In the genomic region with DNA sequence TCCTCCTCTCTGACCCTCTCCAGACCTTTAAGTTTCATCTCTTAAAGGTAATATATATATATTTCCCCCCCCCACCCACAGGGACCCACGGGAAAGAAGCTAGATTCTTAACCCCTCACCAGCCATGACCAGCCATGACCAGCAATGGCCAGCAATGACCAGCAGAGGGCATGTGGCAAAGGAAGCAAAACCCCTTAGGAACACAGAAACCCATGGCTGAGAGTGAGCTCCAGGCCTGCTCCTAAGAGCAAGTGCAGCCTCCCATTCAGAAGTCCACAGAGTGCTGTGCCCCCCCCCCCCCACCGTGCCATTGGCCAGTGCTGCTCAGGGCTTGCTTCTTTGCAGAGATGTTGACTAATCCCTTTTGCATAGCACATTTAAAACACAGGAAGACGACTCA, we compare ENCODE assay signal across 8 mouse cellular contexts.
DNase-seq lines count a peak whose midpoint lies in the region; ATAC-seq and TF ChIP-seq lines count a peak whose summit lies in the region.

No protein-coding gene starts in this region.

- TF ChIP-seq POLR2A in ES-Bruce4 (IDR thresholded peaks at IDR 0.05; ENCODE audit: insufficient read depth, low read length) = no peak

- no peak overlapping the region for H3K27ac ChIP-seq in heart, embryonic 11.5 days (ENCODE audit: low read depth, low read length)
- no peak overlapping the region for H3K27ac ChIP-seq in ES-Bruce4 (ENCODE audit: insufficient read depth, low read length)
- no peak overlapping the region for H3K27ac ChIP-seq in layer of hippocampus, adult 2 months

- WGBS in heart, embryonic 11.5 days (ENCODE audit: insufficient replicate concordance) = 28% methylated on average over 3 of the region's 3 CpGs

- H3K4me1 ChIP-seq in heart, embryonic 11.5 days (ENCODE audit: control insufficient read depth, insufficient read depth, low read length) = peaks cover 41% of the 10 kb centered on the region
- no peaks in the 10 kb centered on the region for H3K4me1 ChIP-seq in ES-Bruce4 (ENCODE audit: control insufficient read depth, insufficient read depth, low read length)

- H3K9me3 ChIP-seq in heart, embryonic 11.5 days (replicated peaks; ENCODE audit: control insufficient read depth, low read length) = no peaks in the 10 kb centered on the region
- no peaks in the 10 kb centered on the region for H3K9me3 ChIP-seq in ES-Bruce4 (replicated peaks; ENCODE audit: control insufficient read depth, insufficient read depth, low read length, poor library complexity, severe bottlenecking)

- H3K4me3 ChIP-seq in heart, embryonic 11.5 days (ENCODE audit: low read depth, low read length) = no peak overlapping the region
- H3K4me3 ChIP-seq in ES-Bruce4 (ENCODE audit: low read depth, low read length) = no peak overlapping the region
- no peak overlapping the region for H3K4me3 ChIP-seq in layer of hippocampus, adult 2 months

- TF ChIP-seq EP300 in ES-Bruce4 (IDR thresholded peaks at IDR 0.05; ENCODE audit: insufficient read depth, low read depth, low read length) = no peak

- H3K27me3 ChIP-seq in heart, embryonic 11.5 days (ENCODE audit: control insufficient read depth, insufficient read depth, low read length) = no peaks in the 10 kb centered on the region
- H3K27me3 ChIP-seq in ES-Bruce4 (ENCODE audit: control insufficient read depth, insufficient read depth, low read length, poor library complexity, severe bottlenecking) = no peaks in the 10 kb centered on the region

- peak; percentile 33 to 72 for DNase-seq in heart, adult 18-20 months
- DNase-seq in cerebellum, adult 8-10 months = peak; percentile 33
- peak; percentile 37 to 51 for DNase-seq in frontal cortex, postnatal 36 days (ENCODE audit: low spot score in 2 of 2)
- peak; percentile 17 to 67 for DNase-seq in layer of hippocampus, adult 2 months (ENCODE audit: low spot score in 2 of 2)
- peak; percentile 60 for DNase-seq in mesoderm, embryonic 11.5 days (ENCODE audit: low read depth, low spot score)
- peak; percentile 50 for DNase-seq in thymus, postnatal 0 days (ENCODE audit: low spot score)

- no peaks in the 10 kb centered on the region for H3K36me3 ChIP-seq in heart, embryonic 11.5 days (ENCODE audit: control insufficient read depth, insufficient read depth, low read length)
- no peaks in the 10 kb centered on the region for H3K36me3 ChIP-seq in ES-Bruce4 (ENCODE audit: control insufficient read depth, insufficient read depth, low read length, poor library complexity, severe bottlenecking)

- no peak for ATAC-seq in heart, embryonic 11.5 days (replicated peaks; ENCODE audit: insufficient number of reproducible peaks, low FRiP score, low TSS enrichment)

- no peak overlapping the region for H3K9ac ChIP-seq in heart, embryonic 11.5 days (ENCODE audit: low read depth, low read length)
- H3K9ac ChIP-seq in ES-Bruce4 (ENCODE audit: low read depth, poor library complexity, severe bottlenecking) = no peak overlapping the region

- no peak overlapping the region for H3K4me2 ChIP-seq in heart, embryonic 11.5 days

- peak; percentile 60 for TF ChIP-seq CTCF in ES-Bruce4 (IDR thresholded peaks at IDR 0.05; ENCODE audit: low read depth, low read length)
- TF ChIP-seq CTCF in layer of hippocampus, adult 2 months (conservative IDR thresholded peaks at IDR 0.05) = peak; percentile 78
